Mouse (Mus musculus) cortical plate, adult 2 months (tissue): ENCODE results near the gene Kat2a. TPM values are rescaled to one million over a fixed set of nuclear protein-coding genes. Genes with fewer than 3 reads are reported as not detected.

ENCODE experiments used
- H3K27ac ChIP-seq: fragments of 200-500 bp; 2 replicates; pipeline ENCODE4 v1.5.1; 2012; ENCODE audit warnings: low read length, control low read depth, inconsistent platforms; ENCODE audit not compliant: insufficient read depth
- H3K4me1 ChIP-seq: fragments of 200-500 bp; 2 replicates; pipeline ENCODE4 v1.6.1; 2011; ENCODE audit warnings: low read length; ENCODE audit not compliant: control insufficient read depth, insufficient read depth
- H3K4me3 ChIP-seq: fragments of 200-500 bp; 2 replicates; pipeline ENCODE4 v1.5.1; 2011; ENCODE audit warnings: mild to moderate bottlenecking, low read length, control low read depth; ENCODE audit not compliant: insufficient read depth
- CTCF ChIP-seq: fragments of 200-500 bp; IDR thresholded peaks from 2 replicates; pipeline ENCODE4 v1.5.1; 2011; ENCODE audit warnings: mild to moderate bottlenecking, control low read depth, low read length; ENCODE audit not compliant: insufficient read depth; ENCODE audit errors: extremely low read depth
- POLR2A ChIP-seq: fragments of 200-500 bp; IDR thresholded peaks from 2 replicates; pipeline ENCODE4 v1.6.1; 2011; ENCODE audit warnings: mild to moderate bottlenecking, low read length, control low read depth; ENCODE audit not compliant: insufficient read depth; ENCODE audit errors: extremely low read depth
- polyA plus RNA-seq: library from polyadenylated mRNA; depleted of rRNA; stranded (reverse); fragments of >200 nt; gene quantifications from 2 replicates; pipeline ENCODE4 v1.2.3, GENCODE M21; 2012; rRNA removed

Kat2a gene
- 64.4 and 65.2 TPM in 2 replicates for polyA plus RNA-seq

DNA sequence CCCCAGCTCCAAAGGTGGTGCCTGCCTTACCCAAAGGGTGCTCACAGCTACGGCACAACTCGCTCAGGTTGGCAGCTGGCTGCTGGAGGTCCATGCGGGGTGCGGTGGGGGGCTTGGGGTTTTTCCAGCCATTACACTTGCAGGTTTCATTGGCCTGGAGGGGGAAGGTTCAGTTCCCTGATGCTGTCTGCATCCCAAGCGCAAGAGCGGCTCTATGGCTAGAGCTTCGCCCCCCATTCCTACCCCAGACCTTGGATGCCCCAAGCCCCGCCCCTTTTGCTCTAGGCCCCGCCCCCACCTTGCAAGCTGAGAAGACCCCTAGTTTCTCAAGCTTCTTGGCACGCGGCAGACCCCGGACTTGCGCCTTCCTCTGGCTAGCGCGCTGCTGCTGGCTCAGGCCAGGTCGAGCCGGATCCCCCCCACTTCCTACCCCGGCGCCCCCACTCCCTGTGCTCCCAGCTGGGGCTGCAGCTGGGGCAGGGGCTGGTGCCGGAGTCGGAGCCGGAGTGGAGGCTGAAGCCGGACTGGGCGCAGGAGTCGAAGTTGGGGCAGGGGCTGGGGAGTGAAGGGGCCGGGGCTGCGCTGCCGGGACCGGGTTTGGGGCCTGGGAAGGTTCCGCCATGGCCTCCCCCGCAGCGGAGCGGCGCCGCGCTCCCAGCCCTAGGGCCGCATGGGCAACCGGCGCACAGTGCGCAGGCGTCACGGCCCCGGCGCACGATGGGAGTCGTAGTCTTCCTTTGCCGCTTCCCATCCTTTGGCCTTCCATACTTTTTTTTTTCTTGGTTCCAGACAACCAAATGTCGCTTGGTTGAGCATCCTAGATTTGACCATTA is at the start of gene Kat2a:
TSS of gene Kat2a (minus strand) at position 683 of the 833 bp plus-strand sequence.
- Histone ChIP-seq H3K4me1 (peaks cover 5% of the 10 kb centered on the region; the same call in 1 of the 2 replicates), H3K27ac (peak within 1 kb of the TSS; percentile 27; the same call in 1 of the 2 replicates), H3K4me3 (peak within 1 kb of the TSS; percentile 85)
- TF ChIP-seq CTCF (no peak), POLR2A (peak; percentile 74)

GRCm38 (mm10) chr11:100761547-100762045 is 49.3 kb upstream of the Kat2a start:
- H3K4me3 ChIP-seq = peak overlapping the region; percentile 31
- TF ChIP-seq POLR2A = 0 out of 2 replicates have a peak, but pooled peaks have one; percentile 64
- TF ChIP-seq CTCF = peak; percentile 66
- H3K4me1 ChIP-seq = peaks cover 3% of the 10 kb centered on the region; the same call in 1 of the 2 replicates
- H3K27ac ChIP-seq = 0 out of 2 replicates have a peak overlapping the region, but pooled peaks have one; percentile 13

- H3K4me1 ChIP-seq = peaks cover 7% of the 10 kb centered on the region; the same call in 1 of the 2 replicates
- peak within 1 kb of the TSS; percentile 66 for H3K4me3 ChIP-seq
- H3K27ac ChIP-seq = peak within 1 kb of the TSS; percentile 85
- peak; percentile 40 for TF ChIP-seq CTCF
- peak; percentile 16; the same call in 1 of the 2 replicates for TF ChIP-seq POLR2A
Observed at GRCm38 (mm10) chr11:100759611-100760233, 47.5 kb upstream of the Kat2a start, which contains the start of gene Kcnh4. Kcnh4 (minus strand) TSS chr11:100759942.

DNA sequence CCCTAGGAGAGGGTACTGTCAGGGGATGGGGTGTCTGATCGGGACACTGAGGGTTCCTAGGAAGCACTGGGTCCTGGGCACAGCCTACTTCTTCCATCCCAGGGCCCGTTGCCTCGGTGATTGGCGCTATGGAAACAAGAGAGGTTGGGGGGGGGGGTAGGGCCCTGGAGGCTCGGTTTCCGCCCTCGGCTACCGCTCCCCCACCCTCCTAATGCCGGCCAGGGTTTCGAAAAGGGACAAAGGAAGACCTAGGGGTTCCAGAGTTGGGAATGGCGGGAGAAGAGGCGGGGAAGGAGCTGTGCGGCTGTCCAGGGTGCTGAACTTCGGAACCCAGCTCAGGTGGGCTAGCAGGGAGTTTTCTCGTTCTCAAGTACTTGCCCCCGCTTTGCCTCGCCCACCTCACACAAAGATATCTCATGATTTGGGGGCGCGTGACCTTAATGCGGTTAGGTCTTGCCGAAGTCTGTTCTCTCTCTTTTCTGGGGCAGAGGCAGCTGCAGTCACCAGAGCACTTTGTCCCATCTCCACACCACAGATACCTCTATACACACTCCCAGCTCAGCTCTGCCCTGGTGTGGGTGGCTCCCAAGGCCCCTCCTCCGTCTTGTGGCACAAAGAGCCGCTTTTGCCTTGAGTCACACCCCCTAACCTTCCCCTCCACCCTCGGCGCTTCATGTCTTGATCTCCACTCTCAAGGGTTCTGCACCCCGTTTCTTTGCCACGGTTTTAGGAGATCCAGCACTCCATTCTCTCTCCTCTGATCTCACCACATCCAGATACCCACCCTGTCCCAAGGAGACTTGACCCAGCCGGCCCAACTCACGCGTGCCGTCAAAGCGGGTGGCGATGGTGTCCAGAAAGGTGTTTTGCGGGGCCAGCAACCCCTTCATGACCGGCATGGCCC is 46.7 kb upstream of the Kat2a start:
- TF ChIP-seq POLR2A (peak; percentile 22; the same call in 1 of the 2 replicates), CTCF (no peak)
- peak overlapping the region; percentile 85 for H3K27ac ChIP-seq
- H3K4me1 ChIP-seq = peaks cover 7% of the 10 kb centered on the region; the same call in 1 of the 2 replicates
- H3K4me3 ChIP-seq = peak overlapping the region; percentile 66

GRCm38 (mm10) chr11:100757566-100757965 is 45.3 kb upstream of the Kat2a start:
- peaks cover 14% of the 10 kb centered on the region; the same call in 1 of the 2 replicates for H3K4me1 ChIP-seq
- no peak overlapping the region for H3K4me3 ChIP-seq
- TF ChIP-seq POLR2A (no peak), CTCF (no peak)
- H3K27ac ChIP-seq = no peak overlapping the region

- no peak for TF ChIP-seq CTCF
- no peak for TF ChIP-seq POLR2A
- Histone ChIP-seq H3K27ac (no peak overlapping the region), H3K4me1 (peaks cover 11% of the 10 kb centered on the region; the same call in 1 of the 2 replicates), H3K4me3 (no peak overlapping the region)
Observed at GRCm38 (mm10) chr11:100756476-100756875, 44.2 kb upstream of the Kat2a start.

- H3K4me3 ChIP-seq = no peak overlapping the region
- peak overlapping the region; percentile 85 for H3K27ac ChIP-seq
- TF ChIP-seq CTCF = no peak
- no peak for TF ChIP-seq POLR2A
- H3K4me1 ChIP-seq = peaks cover 11% of the 10 kb centered on the region; the same call in 1 of the 2 replicates
Observed at GRCm38 (mm10) chr11:100754693-100755057, 42.4 kb upstream of the Kat2a start.

DNA sequence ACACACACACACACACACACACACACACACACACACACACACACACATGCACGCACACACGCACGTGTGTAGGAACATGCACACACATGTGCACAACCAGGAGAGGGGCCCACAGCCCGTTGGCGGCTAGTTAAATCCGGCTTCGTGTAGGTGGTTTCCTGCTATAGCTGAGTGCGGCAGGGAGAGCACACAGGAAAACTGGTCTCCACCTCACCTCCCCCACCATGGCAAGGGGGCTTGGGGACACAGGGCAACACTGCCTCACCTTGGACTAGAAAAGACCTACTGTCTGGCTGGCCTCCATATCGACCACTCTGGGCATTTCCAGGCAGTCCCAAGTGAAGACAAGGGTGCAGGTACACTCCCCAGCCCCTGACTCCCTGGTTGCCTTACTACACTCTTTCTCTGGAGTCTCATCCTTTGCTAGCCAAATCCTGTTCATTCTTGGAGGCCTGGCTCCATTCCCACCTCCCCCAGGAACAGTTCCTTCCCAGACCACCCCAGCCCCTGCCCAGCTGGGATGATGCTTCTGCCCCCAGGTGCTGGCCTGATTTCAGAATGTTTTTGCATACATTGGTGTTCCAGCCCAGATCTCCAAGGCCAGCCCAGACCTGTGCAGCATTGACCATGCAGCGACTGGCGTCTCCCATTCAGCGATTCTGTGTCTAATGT is 41.9 kb upstream of the Kat2a start:
- no peak overlapping the region for H3K4me3 ChIP-seq
- TF ChIP-seq CTCF = no peak
- TF ChIP-seq POLR2A = no peak
- peak overlapping the region; percentile 67 for H3K27ac ChIP-seq
- H3K4me1 ChIP-seq = peaks cover 14% of the 10 kb centered on the region; the same call in 1 of the 2 replicates

DNA sequence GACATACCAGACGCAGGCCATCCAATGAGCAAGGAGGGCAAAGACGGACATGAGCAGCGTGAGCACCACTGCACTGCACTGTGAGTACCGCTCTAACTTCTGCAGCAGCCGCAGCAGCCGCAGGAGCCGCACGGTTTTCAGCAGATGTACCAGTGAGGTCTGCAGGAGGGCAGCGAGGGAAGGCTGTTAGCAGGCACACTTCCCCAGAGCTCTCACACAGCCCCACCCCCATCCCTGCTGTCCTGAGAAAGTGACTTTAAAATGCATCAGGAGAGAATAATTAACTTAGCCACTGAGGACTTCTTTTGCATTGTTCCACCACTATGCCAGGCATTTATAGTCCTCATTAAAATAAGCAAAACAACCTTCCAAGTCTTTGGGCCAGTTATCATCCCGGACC is 40.0 kb upstream of the Kat2a start:
- TF ChIP-seq POLR2A (no peak), CTCF (no peak)
- Histone ChIP-seq H3K4me3 (no peak overlapping the region), H3K27ac (0 out of 2 replicates have a peak overlapping the region, but pooled peaks have one; percentile 5)

More for the DNA sequence above, 40.0 kb upstream of the Kat2a start:
- H3K4me1 ChIP-seq = peaks cover 16% of the 10 kb centered on the region; the same call in 1 of the 2 replicates
